Mouse (Mus musculus) adipocyte (in vitro differentiated cells): ENCODE data around the gene Tfdp2.
"Not testable (repeated sequence)": the region's sequence is repeated elsewhere in the genome, so short reads cannot be mapped to it uniquely, and the experiment has no call there.

Source experiments
- DNase-seq: peaks from one replicate; pipeline ENCODE4 v3.0.0-alpha.2; 2016; ENCODE audit warnings: low spot score

The Tfdp2 gene

DNA sequence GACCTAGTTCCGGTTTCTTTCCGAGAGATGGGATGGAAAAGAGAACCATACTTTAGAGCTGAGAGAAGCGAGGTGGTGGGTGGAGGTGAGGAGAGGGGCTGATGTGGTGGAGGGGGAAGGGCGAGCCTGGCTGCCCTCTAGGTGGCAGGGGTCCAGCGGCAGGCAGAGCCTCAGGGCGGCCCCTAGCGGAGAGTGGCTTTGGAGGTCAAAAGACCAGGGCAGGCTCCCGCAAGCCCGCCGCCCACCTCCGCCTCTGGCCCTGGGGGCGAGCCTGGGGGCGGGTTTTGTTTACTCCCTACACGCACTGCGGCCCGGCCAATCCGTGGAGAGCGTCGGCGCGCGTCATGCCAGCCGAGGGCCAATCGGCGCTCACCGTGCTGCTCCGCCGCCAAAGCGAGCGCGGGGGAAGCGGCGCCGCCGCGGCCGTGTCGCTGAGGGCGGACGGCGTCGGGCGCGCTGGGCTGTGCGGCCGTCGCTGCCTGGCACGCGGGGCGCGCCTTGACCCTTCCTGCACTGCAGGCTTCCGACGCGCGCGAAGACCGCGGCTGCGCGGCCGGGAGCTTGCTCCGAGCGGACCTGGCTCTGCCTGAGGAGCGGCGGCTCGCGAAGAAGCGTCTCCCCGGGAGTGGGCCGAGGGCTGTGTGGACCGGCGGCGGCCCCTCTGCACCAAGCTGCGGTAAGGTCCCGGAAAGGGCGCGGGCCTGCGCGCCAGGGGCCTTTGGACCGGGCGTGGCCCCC lies at the start of gene Tfdp2:
Gene Tfdp2 (plus strand): TSS at position 391 of the 738 bp plus-strand sequence.
- peak; percentile 81 for DNase-seq

DNA sequence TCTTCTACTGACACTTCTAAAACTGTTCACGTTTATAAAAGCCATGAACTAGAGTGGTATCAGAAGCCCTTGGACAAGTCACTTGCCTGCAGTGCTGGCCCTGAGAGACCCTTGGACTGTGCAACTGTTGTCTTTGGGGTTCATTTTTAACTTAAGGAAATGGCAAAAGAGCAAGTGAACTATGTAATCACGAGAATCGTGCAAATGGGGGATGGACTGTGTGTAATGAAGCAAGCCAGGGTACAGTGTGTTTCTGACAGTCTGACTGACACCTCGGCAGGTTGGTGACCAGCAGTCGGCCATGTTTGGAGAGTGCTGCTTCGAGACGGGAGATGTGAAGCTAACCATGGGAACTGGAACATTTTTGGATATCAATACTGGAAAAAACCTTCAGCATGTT lies 43.3 kb upstream of the Tfdp2 start:
- no peak for DNase-seq

DNA sequence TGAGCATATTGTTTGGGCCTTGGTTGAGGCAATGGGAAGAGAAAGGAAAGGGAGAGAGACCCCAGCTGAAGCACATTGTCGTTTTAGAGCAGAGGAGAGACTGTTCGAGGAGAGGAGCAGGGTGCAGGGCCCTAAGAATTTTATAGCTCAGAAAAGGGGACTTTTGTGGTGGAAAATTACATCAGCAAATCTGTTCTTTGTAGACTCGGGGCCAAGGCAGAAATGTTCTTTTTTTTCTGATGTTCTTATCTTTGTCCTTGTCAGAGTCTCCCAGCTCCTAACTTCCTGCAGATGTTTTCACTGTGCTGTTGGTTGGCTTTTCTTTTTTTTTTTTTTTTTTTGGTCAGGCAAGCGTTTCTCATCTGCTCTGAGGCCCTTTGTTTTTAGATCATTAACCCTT lies 37.6 kb upstream of the Tfdp2 start:
- no peak for DNase-seq

DNA sequence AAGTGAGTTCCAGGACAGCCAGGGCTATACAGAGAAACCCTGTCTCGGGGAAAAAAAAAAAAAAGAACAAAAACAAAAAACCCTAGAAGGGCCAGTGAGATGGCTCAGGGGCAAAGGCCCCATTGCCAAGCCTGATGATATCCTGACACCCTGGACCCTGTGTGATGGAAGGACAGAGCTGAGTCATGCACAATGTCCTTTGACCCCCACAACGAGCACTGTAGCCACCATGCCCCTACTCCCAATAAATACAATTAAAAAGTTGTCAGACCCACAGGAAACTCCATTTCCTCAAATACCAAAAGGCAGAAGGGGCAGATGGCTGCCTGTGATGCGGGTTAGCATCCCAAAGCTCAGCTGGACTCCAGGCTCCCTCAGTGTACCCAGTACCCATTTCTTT lies 37.0 kb upstream of the Tfdp2 start:
- no peak for DNase-seq

DNA sequence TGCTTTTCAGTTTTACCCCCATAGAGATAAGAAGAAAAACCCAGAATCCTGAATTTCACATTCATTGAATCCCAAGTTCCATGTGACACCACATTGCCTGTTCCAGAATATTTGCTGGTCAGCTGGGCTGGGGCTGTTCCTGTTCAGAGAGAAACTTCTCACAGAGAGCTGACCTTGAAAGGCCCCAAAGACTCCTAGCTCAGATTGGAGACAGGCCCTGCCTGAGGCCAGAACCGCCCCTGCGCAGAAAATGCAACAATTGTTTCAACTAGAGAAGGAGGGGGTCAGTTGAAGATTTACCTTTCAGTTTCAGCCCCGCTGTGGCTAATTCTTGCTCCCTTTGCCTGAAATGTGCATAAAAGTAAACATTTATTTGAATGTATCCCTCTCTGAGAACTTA lies 35.3 kb upstream of the Tfdp2 start:
- DNase-seq = no peak

DNA sequence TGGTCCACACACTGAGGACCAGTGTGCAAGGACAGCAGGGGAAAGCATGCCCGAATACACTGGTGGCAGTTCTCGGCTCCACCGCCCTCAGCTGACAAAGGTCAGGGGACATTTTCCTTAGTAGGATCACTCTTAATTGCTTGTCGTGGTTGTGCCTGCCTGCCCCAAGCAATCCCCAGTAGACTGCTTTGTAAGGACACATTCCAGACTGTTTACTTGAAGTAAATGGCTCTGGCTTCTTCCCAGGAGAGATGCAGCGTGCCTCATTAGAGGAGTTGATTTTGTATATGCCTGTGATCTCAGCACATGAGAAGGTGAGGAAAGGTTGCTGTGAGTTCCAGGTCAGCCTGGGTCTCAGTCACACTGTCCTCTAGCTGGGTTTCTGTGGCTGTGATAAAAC lies 33.7 kb upstream of the Tfdp2 start:
- no peak for DNase-seq

DNA sequence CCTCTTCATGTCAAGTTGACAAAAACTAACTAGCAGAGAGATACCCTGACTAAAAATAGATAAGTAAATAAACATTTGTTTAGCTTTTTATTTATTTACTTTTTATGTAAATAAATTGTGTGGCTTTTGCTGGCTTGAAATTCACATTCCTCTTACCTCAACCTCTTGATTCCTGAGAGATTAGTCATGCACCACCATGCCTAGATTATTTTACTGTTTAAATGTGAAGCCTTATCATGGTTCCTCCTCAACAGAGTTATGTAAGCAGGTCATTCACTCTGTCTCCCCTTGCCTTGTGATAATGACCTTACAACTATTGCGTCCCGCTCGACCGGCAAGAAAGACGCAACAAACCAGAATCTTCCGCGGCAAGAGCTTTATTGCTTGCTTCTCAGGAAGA lies 32.6 kb upstream of the Tfdp2 start:
- DNase-seq = no peak

DNA sequence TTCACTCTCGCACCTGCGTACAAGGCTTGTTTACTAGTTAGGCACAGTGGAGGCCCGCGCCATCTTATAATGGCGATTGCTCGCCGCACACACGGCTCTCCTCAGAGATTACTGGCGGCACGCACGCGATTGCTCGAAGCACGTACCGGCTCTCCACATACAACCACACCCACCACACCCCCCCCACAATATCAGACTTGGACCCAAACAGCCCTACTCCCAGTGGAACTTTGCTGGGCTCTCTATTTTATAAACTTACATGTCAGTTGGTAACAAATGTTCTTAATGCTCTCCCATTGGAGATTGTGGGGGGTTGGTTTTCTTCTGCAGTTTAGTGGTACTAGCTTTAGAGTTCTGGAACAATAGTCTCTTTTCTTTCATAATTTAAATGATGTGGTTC lies 32.1 kb upstream of the Tfdp2 start:
- not testable (repeated sequence) for DNase-seq

DNA sequence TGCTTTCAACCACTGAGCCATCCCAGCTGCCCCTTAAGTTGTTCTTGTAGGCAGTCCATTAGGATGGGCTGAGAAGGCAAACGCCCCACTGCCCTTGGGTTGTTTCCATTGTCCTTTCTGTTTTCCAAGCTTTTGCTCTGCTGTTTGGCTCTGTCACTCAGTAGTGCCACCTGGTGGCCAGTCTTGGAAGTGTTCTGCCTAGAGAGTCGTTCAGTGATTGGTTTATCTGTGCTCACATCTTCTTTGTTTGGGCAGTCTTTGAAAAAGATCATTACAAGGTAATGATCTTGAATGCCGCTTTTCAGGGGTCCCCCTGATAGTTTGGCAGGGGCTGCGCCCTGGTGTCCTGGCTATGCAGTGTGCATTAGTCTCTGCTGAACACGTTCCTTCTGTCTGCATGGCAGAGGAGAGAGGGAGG lies 28.9 kb upstream of the Tfdp2 start:
- peak; percentile 71 for DNase-seq

DNA sequence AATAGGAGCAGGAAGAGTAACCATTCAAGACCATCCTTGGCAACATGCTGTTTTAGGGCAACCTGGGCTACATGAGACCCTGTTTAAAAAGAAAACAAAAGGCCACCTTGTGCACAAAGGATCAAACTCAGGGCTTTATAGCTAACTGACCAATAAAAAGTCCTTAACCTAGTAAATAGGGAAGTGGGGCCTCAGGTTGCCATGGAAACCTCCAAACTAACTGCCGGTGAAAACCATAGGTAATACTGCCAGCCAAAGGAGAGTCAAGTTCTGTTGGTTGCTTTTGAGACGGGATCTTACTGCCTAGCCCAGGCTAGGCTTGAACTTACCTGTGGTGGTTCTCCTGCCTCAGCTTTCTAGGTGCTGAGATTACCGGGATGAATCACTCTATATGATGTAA lies 25.5 kb upstream of the Tfdp2 start:
- no peak for DNase-seq

DNA sequence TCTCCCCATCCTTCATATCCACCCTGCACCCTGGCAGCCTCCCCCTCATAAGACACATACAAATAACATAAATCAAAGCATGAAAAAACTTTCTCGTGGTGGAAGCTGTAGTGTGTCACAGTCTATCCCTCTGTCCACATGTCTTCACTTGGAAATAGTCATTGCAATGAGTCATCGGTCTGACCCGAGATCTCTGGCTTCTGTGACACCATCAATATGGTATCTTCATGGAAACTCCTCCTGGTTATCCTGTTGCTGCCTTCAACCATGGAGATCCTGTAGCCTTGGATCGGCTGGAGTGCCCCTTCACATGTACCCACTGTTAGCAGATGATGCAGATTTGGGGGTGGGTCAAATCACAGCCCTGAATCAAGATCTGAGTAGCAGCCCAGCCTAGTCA lies 11.2 kb upstream of the Tfdp2 start:
- DNase-seq = no peak

DNA sequence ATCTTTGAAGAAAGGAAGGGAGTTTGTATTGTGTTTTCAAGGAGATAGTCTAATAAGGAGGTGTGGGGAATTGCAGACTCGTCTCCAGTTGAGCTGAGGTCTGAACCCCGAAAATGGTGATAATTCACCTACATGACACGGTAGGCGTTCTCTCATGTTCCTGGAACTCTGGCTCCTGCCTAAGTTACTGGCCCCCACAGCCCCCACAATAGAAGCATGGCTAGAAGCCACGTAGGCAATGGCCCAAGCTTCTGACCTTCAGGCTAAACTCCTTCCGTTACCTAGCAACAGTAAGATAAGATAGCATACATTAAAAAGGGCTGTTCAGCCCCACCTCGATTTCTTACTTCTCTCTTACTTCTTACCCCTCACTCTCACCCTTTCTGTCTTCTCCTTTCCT lies 9.4 kb upstream of the Tfdp2 start:
- no peak for DNase-seq

DNA sequence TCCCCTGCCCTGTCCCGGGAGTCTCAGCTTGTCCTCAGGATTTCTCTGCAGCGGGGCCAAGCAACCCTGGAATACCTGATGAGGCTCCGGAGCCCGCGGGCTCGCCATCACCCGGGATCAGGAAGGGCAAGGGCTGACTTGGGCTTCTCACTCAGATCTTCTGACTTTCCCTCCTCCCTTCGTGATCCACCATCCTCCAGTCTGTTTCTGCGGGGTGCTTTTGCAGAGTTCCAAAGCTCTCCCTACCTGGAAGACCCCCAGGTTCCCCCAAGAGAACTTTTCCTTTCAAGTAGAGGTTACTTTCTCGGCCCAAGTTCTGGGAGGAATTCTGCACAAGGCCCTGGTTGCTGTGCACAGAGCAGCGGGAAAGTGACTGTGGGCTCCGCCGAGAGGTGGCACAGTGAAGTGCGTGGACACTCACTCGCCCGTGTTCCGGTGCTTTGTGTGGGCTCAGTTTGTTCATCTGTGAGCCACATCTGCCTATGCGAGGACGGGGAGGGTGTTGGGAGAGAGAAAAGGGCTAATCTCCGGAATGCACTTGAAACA lies 634 bp downstream of the Tfdp2 start:
- DNase-seq = peak; percentile 52

DNA sequence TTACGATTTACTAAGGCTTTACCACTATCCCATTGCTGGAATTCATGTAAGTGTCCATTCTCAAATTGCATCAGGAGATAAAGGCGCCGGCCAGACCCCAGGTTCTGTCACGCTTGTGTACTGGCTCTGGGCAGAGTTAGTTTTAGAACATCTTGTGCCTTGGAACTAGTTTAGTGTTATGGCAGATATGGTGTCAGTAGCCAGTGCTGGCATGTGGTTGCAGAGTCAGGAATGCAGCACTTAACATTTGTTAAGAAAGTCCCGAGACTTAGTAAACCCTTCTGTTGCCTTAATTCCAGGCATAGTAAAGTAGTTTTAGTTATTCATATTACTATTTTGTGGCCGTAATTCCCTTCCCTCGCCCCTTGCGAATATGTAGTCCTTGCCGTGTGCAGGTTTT lies 1.7 kb downstream of the Tfdp2 start:
- no peak for DNase-seq

DNA sequence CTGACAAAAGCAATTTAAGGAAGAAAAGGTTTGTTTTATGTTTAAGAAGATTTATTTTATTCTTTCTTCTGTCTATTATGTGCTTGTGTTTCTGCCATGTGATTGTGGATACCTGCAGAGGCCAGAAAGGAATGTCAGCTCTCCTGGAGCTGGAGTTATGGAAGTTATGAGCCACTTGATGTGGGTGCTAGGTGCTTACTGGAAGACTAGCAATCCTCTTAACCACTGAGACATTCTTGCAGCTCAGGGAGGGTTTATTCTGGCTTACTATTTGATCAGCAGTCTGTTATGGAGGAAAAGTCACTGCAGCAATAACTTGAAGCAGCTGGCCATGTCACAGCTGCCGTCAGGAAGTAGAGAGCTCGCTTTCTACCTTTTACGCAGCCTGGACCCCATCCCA lies 7.6 kb downstream of the Tfdp2 start:
- no peak for DNase-seq

DNA sequence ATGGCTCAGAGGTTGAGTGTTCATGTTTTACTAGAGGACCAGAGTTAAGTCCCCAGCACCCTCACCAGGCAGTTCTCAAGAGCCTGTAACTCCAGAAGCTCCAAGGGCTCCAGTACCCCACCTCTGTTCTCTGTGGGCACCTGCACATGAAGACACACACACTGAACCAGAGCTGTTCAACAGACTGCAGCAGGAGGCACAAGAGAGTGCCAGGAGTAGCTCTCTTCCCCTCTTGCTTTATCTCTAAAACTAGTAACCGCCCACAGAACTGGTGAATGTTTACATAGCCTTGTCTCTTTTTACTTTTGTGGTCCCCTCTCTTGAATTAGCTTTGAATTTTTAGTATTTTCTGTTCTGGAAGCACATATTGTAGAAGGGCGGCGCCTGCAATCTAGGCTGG lies 11.4 kb downstream of the Tfdp2 start:
- no peak for DNase-seq

DNA sequence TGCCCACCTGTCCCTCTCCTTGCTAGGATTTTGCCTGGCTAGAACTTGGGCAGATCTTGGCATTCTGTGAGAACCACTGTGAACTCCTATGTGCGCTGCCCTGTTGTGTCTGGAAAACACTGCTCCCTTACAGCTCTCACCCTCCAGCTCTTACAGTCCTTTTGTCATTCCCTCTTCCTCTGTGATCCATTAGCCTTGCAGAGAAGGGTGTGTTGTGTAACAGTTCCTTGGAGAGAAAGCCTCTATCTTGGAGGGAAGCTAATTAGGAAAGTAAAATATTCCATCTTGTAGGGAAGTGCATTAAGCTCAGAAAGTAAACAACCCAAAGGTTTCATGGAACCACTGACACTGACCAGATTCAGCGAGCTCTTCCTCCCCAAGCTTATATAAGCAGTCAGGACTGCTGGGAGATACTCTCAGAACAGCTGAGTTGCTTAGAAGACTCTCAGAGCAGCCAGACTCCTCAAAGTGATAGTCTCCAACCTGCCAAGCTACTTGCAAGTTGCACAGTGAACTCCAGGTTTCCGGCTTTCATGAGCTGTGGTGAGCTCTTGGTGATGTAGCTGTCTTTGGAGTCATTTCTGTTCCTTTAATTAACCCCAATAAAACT lies 17.1 kb downstream of the Tfdp2 start:
- DNase-seq = no peak

DNA sequence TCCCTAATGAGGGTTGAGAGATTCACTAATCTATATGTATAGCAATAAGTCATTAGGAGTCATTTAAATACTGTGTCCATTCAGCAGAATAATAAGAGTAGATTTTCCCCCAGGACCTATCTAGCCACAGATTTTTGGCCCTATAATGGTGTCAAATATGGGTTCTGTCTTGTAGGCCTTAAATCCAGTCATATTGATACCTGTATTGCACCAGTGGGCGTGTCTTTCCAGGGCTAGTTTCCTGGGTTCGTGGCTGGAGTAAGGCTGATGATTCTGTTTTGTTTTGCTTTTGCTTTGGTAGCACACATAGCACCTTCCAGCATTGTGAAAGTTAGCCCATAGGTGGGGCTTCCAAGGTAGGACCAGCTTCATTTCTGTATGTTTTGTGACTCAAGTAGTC lies 18.1 kb downstream of the Tfdp2 start:
- DNase-seq = no peak

DNA sequence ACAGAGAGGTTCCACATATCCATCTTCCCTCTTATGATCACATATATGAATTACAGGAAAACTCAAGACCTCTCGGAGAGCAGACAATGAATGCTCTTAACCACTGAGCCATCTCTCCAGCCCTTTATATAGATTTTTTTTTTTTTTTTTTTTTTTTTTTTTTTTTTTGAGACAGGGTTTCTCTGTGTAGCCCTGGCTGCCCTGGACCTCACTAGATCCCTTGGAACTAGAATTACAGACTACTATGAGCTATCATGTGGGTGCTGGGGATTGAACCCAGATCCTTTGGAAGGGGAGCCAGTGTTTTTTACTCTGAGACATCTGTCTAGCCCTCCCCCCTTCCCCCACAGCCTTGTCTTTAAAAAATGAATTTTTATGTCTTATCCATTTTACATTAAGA lies 21.2 kb downstream of the Tfdp2 start:
- no peak for DNase-seq

DNA sequence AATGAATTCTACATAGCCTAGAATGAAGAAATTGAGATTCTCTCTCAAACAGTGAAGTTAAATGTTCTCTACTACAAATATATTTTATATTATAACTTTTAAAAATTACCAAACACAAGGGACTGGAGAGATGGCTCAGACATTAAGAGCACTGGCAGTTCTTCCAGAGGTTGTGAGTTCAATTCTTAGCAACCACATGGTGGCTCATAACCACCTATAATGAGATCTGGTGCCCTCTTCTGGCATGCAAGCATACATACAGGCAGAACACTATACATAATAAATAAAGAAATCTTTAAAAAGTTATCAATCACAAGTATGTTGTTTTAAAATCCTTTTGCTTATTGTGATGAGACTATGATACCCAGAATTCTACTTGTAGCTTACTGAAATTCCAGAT lies 21.7 kb downstream of the Tfdp2 start:
- DNase-seq = no peak

DNA sequence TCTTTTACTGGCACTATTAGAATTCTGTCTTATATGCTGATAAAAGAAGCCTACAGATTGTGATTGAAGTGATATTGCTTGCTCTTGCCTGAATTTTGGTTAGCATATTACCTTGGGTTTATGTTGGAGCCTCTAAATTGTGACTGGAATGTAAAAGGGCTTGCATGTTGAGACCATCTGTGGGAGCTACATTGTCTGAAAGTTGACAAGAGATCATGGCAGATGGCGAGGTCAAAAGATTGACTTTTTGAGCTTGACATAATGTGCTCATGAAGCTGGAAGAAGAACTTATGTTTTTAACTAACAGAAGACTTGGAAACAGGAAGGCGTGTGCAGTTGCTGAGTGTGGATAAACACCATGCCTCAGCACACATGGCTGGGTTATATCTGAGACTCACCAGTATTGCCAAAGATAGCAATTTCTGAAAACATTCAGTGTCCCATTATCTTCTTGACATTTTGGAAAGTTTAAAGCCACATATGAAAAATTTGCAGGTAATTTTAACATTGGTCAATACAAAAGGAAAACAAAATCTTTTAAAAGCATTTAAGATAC lies 23.1 kb downstream of the Tfdp2 start:
- DNase-seq = no peak

DNA sequence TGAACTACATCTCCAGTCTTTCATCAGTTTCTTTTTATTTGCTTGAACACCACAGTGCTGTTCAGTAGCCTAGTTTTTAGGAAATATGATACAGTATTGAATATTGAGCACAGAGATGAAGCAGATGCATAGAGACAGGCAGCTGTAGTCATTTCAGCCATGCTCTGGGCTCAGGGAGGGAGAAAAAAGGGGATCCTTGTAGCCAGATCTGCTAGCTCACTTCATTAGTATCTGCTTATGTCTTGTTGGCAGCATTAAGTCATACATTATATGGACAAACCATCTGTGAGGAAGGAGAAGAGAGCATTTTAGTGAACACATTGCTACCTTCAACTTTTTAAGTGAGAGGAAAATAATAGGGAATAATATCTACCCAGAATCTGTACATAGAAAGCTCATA lies 24.3 kb downstream of the Tfdp2 start:
- no peak for DNase-seq

DNA sequence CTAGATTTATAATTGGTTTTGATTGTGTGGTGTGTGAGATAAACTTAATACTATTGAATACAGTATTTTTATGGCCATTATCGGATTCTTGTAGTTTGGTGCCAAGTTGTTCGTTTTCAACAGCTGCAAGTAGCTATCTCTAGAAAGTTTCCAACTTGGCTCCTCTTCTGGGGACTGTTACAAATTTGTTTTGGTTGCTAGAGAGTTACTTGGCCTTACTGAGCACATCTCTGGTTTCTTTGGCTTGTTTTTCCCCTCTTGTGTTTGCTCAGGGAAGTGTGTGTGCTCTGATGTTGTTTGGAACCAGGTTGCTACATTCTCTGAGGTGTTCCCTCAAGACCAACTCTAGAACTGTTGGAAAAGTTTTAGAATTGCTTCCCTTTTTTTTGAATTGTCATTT lies 27.2 kb downstream of the Tfdp2 start:
- DNase-seq = peak; percentile 36

DNA sequence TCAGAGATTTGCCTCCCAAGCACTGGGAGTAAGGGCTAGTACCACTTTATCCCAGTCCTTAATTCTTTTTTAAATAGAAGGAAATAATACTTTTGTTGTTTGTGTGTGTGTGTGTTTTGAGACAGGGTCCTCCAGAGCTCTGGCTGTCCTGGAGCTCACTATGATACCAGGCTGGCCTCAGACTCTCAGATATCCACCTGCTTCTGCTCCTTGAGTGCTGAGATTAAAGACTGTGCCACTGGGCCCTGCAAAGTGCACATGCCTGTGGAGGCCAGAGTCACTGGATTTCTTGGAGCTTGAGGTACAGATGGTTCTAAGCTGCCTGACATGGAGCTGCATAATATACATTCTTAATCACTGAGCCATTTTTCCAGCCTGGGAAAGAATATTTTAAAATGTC lies 32.2 kb downstream of the Tfdp2 start:
- DNase-seq = no peak
